Mouse (Mus musculus) cerebellum, adult 2 months (tissue): ENCODE data around the gene Ppdpf.

Experiments
- CTCF ChIP-seq: fragments of 200-500 bp; IDR thresholded peaks from 2 replicates; pipeline ENCODE4 v1.5.1; 2011; ENCODE audit warnings: low read depth, mild to moderate bottlenecking, control low read depth, low read length, moderate library complexity, borderline replicate concordance; ENCODE audit not compliant: insufficient read depth
- POLR2A ChIP-seq: fragments of 200-500 bp; IDR thresholded peaks from 2 replicates; pipeline ENCODE4 v1.6.1; 2011; ENCODE audit warnings: low read length, control low read depth, borderline replicate concordance; ENCODE audit not compliant: insufficient read depth

DNA sequence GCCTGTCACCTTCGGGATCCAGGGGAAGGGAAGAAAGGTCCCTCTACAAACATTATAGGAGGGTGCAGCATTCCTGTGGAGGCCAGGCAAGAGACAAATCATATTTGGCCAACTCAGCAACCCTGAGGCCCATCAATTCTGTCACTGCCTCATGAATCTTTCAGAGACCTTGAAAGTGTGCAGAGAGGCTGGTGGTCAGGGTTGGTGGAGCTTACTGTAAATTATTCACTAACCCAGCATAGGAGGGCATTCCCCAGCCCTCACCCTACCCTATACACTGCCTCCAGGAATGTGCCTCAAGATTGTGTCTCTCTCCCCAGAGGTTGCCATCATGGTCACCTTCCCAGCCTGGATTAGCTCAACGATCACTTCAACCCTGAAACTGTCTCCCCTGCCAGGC lies 42.4 kb upstream of the Ppdpf start:
- TF ChIP-seq POLR2A (no peak), CTCF (no peak)
